Mouse (Mus musculus) ovary, adult 18-20 months (tissue): ENCODE data around the gene Wdr45b.
"Not testable (repeated sequence)": the region's sequence is repeated elsewhere in the genome, so short reads cannot be mapped to it uniquely, and the experiment has no call there.

Experiments
- DNase-seq: peaks from one replicate; pipeline ENCODE4 v3.0.0; 2022; ENCODE audit warnings: low spot score, mixed read lengths

Wdr45b gene

DNA sequence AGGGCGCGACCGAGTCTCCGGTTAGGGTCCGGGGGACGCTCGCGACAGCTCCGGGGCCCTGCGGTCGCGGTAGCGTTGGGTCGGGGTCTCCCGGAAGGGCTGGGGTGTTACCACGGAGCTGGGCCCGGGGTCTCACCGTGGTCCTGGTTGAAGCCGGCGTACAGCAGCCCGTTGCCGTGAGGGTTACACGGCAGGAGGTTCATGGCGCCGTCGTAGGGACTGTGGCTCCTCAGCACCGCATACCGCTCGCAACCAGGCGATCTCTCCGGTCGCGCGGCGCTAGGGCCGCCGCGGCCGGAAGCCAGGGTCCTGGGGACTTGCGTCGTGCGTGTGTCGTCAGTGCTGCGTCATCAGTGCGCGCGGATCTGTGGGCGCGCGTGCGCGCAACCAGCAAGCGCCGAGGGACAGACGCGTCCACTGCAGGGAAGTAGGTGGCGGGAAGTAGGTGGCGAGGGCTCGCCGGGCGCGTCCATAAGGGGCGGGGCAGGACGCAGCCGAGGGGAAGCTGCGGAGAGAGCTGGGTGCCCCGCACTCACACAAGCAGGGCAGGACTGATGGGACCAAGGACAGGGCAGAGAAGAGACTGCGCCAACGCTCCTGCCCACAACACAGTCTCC, at the start of gene Wdr45b:
TSS of gene Wdr45b (minus strand) at position 355 of the 617 bp plus-strand sequence.
- peak; percentile 96 for DNase-seq

GRCm38 (mm10) chr11:121392405-121392804, 38.2 kb upstream of the Wdr45b start:
- no peak for DNase-seq

GRCm38 (mm10) chr11:121390793-121391192, 36.5 kb upstream of the Wdr45b start:
- no peak for DNase-seq

- DNase-seq: no peak
Observed at GRCm38 (mm10) chr11:121388554-121388945, 34.3 kb upstream of the Wdr45b start.

DNA sequence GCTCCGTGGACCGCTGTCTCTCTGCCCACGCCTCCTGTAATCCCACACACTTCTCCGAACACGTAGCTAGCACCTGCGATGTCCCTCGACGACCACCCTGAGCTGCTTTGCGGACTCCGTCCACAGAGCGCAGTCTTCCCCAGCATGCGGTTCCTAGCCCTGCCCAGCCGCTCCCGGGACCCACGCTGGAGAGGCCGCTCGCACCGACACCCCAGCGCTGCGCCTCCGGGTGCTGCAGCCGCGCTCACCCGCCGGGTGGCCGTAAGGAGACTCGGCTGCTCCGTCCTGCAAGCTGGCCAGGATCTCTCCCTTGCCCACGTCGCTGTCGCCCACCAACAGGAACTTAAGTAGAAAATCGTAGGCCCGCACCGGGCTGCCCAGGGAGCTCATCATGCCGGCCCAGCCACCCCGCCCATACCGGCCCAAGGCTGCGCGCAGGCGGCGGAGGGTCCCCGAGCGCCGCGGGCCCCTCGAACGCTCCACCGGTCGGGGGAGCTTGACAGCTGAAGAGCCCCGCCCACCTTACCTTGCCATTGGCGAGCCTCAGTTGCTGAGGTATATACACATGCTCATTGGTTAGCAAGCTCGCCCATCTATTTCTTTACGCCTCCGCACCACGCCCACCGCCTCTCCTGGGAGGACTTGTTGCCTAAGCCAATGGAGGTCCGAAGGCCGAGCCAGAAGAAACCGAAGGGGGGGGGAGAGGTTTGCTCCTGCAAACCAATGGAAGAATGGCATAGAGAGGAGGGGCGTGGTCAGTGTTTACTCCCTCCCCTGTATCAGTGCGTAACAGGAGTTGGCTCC, 33.7 kb upstream of the Wdr45b start, which contains the start of gene Rab40b:
TSS of gene Rab40b (minus strand) at position 502 of the 804 bp plus-strand sequence.
- peak; percentile 95 for DNase-seq

DNA sequence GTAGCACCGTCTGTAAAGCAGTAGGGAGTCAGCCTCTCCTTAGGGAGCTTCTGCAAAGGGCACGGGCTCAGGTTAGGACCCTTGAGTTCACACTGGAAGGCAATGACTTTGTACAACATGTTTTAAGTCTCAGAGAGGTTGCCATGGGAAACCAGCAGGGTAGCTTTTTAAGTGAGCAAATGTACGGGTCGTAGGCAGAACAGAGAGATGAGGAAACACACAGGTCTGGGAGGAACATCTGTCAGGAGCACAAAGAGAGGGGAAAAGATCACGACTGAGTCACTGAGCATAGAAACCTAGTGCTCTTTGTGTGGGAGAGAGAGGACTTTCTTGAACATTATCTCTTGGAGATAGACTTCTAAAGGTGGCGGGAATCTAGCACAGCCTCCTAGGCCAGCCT, 26.0 kb upstream of the Wdr45b start:
- DNase-seq: no peak

DNA sequence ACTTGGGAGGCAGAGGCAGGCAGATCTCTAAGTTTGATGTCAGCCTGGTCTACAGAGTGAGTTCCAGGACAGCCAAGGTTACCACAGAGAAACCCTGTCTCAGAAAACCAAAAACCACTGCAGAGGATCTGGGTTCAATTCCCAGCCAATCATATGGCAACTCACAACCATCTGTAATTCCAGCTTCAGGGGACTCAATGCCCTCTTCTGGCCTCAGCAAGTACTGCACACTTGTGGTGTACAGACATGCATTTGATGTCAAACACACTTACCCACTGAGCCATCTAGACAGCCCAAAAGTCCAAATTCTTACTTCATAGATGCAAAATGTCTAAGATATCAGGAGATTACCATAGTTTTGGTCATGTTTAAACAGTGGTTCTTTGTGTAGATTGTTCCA, 24.4 kb upstream of the Wdr45b start:
- no peak for DNase-seq

DNA sequence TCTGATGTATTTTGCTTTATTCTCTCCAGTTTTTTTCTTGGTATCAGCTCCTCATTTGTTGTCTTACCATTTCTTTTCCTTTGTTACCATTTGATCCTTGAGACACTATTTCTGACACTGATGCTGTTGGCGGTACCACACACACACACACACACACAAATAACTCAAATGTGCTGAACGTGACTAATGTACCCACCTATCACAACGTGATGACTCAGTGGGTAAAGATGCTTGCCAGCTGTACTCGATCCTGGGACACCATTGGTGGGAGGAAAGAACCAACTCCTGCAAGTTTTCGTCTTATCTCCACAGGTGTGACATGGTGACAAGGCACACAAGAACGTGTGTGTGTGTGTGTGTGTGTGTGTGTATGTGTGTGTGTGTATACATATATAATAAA, 19.1 kb upstream of the Wdr45b start:
- no peak for DNase-seq

DNA sequence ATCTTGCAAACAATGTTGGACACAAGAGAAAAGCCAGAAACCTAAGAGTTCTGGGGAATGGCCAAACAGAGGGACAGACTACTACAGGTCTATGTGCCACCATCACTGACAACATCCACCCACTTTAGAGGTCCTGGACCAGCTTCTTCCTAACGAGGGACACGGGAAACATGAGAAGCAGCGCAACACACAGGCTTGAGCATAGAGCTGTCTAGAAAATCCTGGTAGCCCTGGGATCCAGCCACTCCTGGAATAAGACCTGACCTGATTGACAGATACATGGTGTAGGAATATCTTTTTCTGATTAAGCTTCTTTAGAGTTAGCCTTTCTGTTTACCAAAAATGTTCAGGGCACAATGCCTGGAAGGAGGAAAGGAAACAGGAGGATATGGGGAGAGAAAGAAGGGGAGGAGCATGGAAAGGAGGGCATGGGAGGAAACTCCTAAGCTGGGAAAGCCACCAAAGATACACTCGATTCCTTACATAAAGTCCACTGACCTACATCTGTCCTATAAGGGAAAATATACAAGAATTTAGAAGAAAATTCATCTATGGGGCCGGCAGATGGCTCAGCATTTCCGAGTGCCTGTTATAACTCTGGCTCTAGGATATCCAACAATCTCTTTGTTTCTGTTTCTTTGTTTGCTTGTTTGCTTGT, 16.2 kb upstream of the Wdr45b start:
- no peak for DNase-seq

DNA sequence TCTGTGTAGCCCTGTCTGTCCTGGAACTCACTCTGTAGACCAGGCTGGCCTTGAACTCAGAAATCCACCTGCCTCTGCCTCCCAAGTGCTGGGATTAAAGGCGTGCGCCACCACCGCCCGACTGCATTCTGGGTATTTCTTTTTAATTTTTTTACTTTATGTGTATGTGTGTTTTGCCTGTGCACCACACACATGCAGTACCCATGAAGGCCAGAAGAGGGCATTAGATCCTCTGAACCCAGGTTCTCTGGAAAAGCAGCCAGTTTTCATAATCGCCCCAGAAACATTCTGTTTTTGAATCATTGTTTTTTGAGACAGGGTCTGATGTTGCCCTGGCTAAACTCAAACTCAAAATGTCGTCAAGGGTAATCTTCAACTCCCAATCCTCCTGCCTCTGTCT, 15.4 kb upstream of the Wdr45b start:
- DNase-seq: no peak

GRCm38 (mm10) chr11:121368731-121369130, 14.5 kb upstream of the Wdr45b start:
- no peak for DNase-seq

- no peak for DNase-seq
Observed at GRCm38 (mm10) chr11:121367170-121367707, 13.0 kb upstream of the Wdr45b start.

GRCm38 (mm10) chr11:121362212-121362611, 8.0 kb upstream of the Wdr45b start:
- DNase-seq: peak; percentile 25

- DNase-seq: no peak
Observed at GRCm38 (mm10) chr11:121353326-121354090, 737 bp downstream of the Wdr45b start.

DNA sequence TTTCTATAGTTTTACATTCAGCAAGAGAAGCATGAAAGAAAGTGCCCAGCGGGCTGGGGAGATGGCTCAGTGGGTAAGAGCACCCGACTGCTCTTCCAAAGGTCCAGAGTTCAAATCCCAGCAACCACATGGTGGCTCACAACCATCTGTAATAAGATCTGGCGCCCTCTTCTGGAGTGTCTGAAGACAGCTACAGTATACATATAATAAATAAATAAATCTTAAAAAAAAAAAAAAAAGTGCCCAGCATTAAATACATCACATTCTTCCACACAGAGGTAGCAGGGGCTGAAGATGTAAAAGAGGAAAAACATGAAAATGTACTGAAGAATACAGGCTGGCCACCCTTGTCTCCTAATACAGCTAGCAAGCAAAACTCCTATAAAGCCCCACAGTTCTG, 5.5 kb downstream of the Wdr45b start:
- not testable (repeated sequence) for DNase-seq

DNA sequence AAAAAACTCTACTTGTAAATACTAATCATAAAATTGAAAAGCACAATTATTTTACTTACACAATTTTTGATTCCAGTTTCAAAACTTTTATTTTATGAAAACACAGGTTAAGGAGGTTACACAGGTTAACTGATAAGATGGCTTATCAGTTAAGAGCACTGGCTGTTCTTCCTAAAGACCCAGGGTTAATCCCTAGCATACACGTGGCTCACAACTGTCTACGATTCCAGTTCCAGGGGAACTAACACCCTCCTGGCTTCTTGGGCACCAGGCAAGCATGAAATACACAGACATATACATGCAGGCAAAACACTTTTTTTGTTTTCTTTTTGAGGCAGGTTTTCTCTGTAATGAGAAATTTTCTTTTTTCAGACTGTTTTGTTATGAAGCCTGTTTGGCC, 6.1 kb downstream of the Wdr45b start:
- DNase-seq: no peak

DNA sequence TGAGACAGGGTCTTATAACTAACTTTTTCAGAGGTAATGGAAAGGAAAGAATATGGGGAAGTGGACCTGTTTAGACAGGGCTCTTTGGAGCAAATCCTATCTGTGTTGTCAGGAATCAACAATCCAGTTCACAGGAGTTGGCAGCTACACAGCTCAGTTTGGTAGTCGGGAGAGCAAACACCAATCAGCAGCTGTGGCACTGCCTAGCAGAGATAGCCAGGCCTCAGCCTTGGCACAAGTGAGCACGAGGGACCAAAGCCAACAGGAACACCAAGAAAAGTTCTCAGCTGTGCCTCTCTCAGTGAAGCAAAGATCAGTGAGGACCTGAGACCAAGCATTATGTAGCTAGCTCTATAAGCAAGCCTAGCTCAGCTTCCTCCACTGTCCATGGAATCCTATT, 7.2 kb downstream of the Wdr45b start:
- DNase-seq: peak; percentile 69

- not testable (repeated sequence) for DNase-seq
Observed at GRCm38 (mm10) chr11:121342423-121342822, 11.8 kb downstream of the Wdr45b start.

- DNase-seq: no peak
Observed at GRCm38 (mm10) chr11:121340287-121340686, 14.0 kb downstream of the Wdr45b start.

- DNase-seq: no peak
Observed at GRCm38 (mm10) chr11:121339647-121340046, 14.6 kb downstream of the Wdr45b start.

GRCm38 (mm10) chr11:121331641-121332040, 22.6 kb downstream of the Wdr45b start:
- no peak for DNase-seq

GRCm38 (mm10) chr11:121328619-121329018, 25.6 kb downstream of the Wdr45b start:
- DNase-seq: no peak
